Mouse (Mus musculus) liver, embryonic 16.5 days (tissue): ENCODE data around the gene Tmem258. TPM values are rescaled to one million over a fixed set of nuclear protein-coding genes. Genes with fewer than 3 reads are reported as not detected.
A peak's percentile ranks its signal among the peaks of the same experiment; 100 is the strongest.

Experiments used
- ATAC-seq: fragments of 200-750 bp; cut with Nextera tagmentation; 2 replicates; pipeline ENCODE4 v1.8.0; 2017; ENCODE audit warnings: low read depth, mild to moderate bottlenecking, moderate number of reproducible peaks, moderate library complexity
- H3K27ac ChIP-seq: fragments of 300-500 bp; sonication (generic); 2 replicates; pipeline ENCODE4 v1.5.1; 2014; ENCODE audit warnings: mild to moderate bottlenecking, low read length
- H3K27me3 ChIP-seq: fragments of 300-500 bp; sonication (generic); 2 replicates; pipeline ENCODE4 v1.6.1; 2014; ENCODE audit warnings: low read depth, low read length, mixed read lengths; ENCODE audit not compliant: control insufficient read depth, insufficient read depth
- H3K36me3 ChIP-seq: fragments of 300-500 bp; sonication (generic); 2 replicates; pipeline ENCODE4 v1.6.1; 2014; ENCODE audit warnings: mild to moderate bottlenecking; ENCODE audit not compliant: control insufficient read depth, insufficient read depth
- H3K4me1 ChIP-seq: fragments of 300-500 bp; sonication (generic); 2 replicates; pipeline ENCODE4 v1.6.1; 2014; ENCODE audit warnings: low read depth, low read length, mixed read lengths; ENCODE audit not compliant: control insufficient read depth
- H3K4me2 ChIP-seq: fragments of 300-500 bp; sonication (generic); 2 replicates; pipeline ENCODE4 v1.6.1; 2014; ENCODE audit warnings: low read depth, low read length, mixed read lengths
- H3K4me3 ChIP-seq: fragments of 300-500 bp; sonication (generic); 2 replicates; pipeline ENCODE4 v1.5.1; 2014; ENCODE audit warnings: low read depth, mild to moderate bottlenecking, low read length
- H3K9ac ChIP-seq: fragments of 300-500 bp; sonication (generic); 2 replicates; pipeline ENCODE4 v1.6.1; 2014; ENCODE audit warnings: low read depth, low read length
- H3K9me3 ChIP-seq: fragments of 300-500 bp; sonication (generic); replicated peaks from 2 replicates; pipeline ENCODE4 v1.6.1; 2016; ENCODE audit warnings: low read length; ENCODE audit not compliant: control insufficient read depth
- WGBS: fragments of 180-500 bp; shearing (Covaris S2); extraction: QIAGEN DNeasy Blood & Tissue Kit; methylation state at CpG from one replicate; pipeline ENCODE4 v1.1.7; 2014; ENCODE audit not compliant: insufficient replicate concordance; 5-methylcytosine and 5-hydroxymethylcytosine counted together
- polyA plus RNA-seq: library from polyadenylated mRNA; unstranded; fragments of >200 nt; fragmentation: Nextera tagmentation; extraction: Ambion mirVana; gene quantifications from 2 replicates; pipeline ENCODE4 v1.2.1, GENCODE M21; 2015

Gene Tmem258
- polyA plus RNA-seq, 1 experiment from 2014 or later: 277 TPM

- Histone ChIP-seq H3K9ac (no peak overlapping the region), H3K4me3 (no peak overlapping the region), H3K27ac (no peak overlapping the region), H3K36me3 (peaks cover 22% of the 10 kb centered on the region), H3K27me3 (no peaks in the 10 kb centered on the region), H3K9me3 (no peaks in the 10 kb centered on the region), H3K4me1 (peaks cover 19% of the 10 kb centered on the region), H3K4me2 (peak overlapping the region; percentile 69)
- no peak for ATAC-seq
- 51% methylated on average over 6 of the region's 6 CpGs for WGBS
Measured at GRCm38 (mm10) chr19:10205051-10205450, 1.2 kb downstream of the Tmem258 start.

GRCm38 (mm10) chr19:10208851-10209250 lies 5.0 kb downstream of the Tmem258 start:
- peaks cover 7% of the 10 kb centered on the region for H3K4me1 ChIP-seq
- no peak overlapping the region for H3K4me3 ChIP-seq
- H3K9ac ChIP-seq: no peak overlapping the region
- H3K27ac ChIP-seq: no peak overlapping the region
- H3K9me3 ChIP-seq: no peaks in the 10 kb centered on the region
- H3K4me2 ChIP-seq: no peak overlapping the region
- H3K36me3 ChIP-seq: peaks cover 12% of the 10 kb centered on the region
- no peak for ATAC-seq
- 63% methylated on average over 3 of the region's 3 CpGs for WGBS
- H3K27me3 ChIP-seq: no peaks in the 10 kb centered on the region

DNA sequence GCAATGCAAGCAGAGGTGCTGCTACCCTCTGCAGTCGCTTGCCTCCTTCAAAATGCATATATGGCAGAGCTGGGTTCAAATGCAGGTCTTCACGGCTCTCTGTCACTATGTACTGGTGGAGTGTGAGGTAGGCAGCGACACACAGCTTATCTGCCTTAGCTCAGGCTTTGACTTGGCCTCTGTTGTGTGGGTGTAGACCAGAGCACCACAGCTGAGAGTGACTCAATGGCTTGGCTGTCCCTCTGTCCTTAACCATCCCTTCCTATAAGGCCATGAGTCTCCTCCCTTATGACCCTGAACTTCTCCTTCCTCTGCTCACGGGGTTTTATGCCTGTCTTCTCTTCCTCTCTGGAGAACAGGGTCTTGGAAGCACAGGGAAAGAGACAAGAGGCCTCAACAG lies 7.1 kb downstream of the Tmem258 start:
- Histone ChIP-seq H3K4me3 (no peak overlapping the region), H3K27me3 (no peaks in the 10 kb centered on the region), H3K9ac (no peak overlapping the region), H3K9me3 (no peaks in the 10 kb centered on the region), H3K27ac (no peak overlapping the region), H3K36me3 (peaks cover 12% of the 10 kb centered on the region), H3K4me2 (no peak overlapping the region), H3K4me1 (no peaks in the 10 kb centered on the region)
- 0 out of 2 replicates have a peak, but pooled peaks have one; percentile 11 for ATAC-seq
- WGBS: 48% methylated on average over 4 of the region's 4 CpGs

DNA sequence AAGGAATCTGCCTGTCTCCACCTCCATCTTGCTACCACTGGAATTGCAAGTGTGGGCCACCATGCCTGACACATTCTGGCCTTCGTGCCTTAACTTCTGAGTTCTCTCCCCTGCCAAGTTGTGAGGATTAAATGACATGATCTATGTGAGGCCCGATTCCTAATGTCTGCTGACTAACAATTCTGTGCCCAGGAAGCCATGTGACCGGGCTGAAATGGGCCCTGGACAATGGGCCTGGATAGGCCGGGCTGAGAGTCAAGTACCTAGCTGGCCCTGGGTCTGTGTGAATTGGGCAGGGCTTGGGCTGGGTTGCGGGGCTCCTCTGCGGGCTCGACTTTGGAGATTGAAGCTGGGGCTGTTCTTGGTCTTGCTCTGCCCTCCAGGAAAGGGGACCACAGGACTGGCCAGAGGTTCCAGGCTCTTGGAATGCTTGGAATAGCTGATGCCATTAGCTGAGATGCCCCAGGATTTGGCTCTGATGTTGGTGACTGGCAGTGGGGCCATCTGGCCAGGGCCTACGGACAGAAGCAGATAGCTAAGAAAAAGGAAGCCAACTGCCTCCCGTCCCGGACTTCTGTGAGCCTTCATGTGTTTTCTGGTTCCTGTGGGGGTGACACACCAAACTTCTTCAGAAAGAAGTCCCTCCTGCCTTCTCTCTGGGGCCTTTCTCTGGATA lies 10.1 kb downstream of the Tmem258 start:
- H3K4me3 ChIP-seq: no peak overlapping the region
- H3K27me3 ChIP-seq: no peaks in the 10 kb centered on the region
- no peak overlapping the region for H3K4me2 ChIP-seq
- no peak overlapping the region for H3K27ac ChIP-seq
- 71% methylated on average over 10 of the region's 10 CpGs for WGBS
- no peaks in the 10 kb centered on the region for H3K4me1 ChIP-seq
- no peaks in the 10 kb centered on the region for H3K36me3 ChIP-seq
- no peak for ATAC-seq
- H3K9ac ChIP-seq: no peak overlapping the region
- H3K9me3 ChIP-seq: no peaks in the 10 kb centered on the region

- Histone ChIP-seq H3K9me3 (no peaks in the 10 kb centered on the region), H3K4me3 (no peak overlapping the region), H3K27me3 (no peaks in the 10 kb centered on the region), H3K9ac (no peak overlapping the region), H3K36me3 (no peaks in the 10 kb centered on the region), H3K4me2 (no peak overlapping the region), H3K27ac (no peak overlapping the region), H3K4me1 (no peaks in the 10 kb centered on the region)
- WGBS: 65% methylated on average over 8 of the region's 8 CpGs
- ATAC-seq: no peak
Measured at GRCm38 (mm10) chr19:10216101-10216500, 12.3 kb downstream of the Tmem258 start.

GRCm38 (mm10) chr19:10219108-10219507 lies 15.3 kb downstream of the Tmem258 start:
- no peak overlapping the region for H3K4me3 ChIP-seq
- H3K9ac ChIP-seq: no peak overlapping the region
- WGBS: 34% methylated on average over 3 of the region's 3 CpGs
- H3K27me3 ChIP-seq: no peaks in the 10 kb centered on the region
- H3K9me3 ChIP-seq: no peaks in the 10 kb centered on the region
- no peaks in the 10 kb centered on the region for H3K36me3 ChIP-seq
- no peak for ATAC-seq
- H3K4me1 ChIP-seq: no peaks in the 10 kb centered on the region
- H3K27ac ChIP-seq: no peak overlapping the region
- H3K4me2 ChIP-seq: no peak overlapping the region

DNA sequence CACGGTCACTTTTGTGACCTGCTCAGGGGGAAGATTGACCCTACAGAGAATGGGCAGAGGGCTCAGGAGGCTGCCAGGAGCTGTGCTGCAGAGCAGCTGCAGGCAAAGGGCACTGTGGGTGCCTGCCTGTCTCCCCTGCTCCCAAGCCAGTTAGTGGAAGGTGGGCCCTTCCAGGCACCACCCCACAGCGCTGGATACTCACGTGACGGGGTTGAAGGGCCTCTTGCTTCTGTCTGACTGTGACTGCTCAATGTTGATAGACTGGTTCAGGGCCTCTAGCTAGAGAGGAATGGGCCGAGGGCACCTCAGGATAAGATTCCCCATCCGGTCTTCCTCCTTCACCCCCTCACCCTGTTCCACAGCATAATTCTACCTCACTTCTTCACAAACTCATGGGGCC lies 15.8 kb downstream of the Tmem258 start:
- Histone ChIP-seq H3K4me1 (no peaks in the 10 kb centered on the region), H3K9me3 (no peaks in the 10 kb centered on the region), H3K36me3 (no peaks in the 10 kb centered on the region), H3K9ac (no peak overlapping the region), H3K27me3 (no peaks in the 10 kb centered on the region), H3K4me2 (no peak overlapping the region), H3K4me3 (no peak overlapping the region), H3K27ac (no peak overlapping the region)
- peak; percentile 8; the same call in 1 of the 2 replicates for ATAC-seq
- WGBS: 54% methylated on average over 6 of the region's 6 CpGs

DNA sequence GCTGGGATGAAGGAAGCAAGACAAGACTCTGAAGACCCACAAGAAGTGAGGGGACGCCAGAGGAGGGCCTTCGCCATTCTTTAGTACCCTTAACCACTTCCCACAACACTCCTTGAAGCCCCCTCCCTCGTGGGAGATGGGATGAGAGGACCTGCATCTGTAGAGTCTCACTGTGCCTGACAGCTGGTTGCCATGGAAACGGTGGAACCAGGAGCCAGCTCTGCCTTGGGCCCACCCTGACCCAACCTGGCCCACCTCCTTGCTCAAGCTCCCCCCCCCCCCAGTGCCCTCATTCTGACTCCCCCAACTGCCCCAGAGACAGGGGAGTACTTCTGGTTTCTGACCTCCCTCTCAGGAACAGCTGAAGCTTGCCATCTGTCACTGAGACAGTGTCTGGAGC lies 17.8 kb downstream of the Tmem258 start:
- no peaks in the 10 kb centered on the region for H3K36me3 ChIP-seq
- H3K4me3 ChIP-seq: no peak overlapping the region
- no peak overlapping the region for H3K9ac ChIP-seq
- no peak for ATAC-seq
- H3K4me1 ChIP-seq: peaks cover 5% of the 10 kb centered on the region
- no peaks in the 10 kb centered on the region for H3K9me3 ChIP-seq
- H3K4me2 ChIP-seq: no peak overlapping the region
- no peak overlapping the region for H3K27ac ChIP-seq
- H3K27me3 ChIP-seq: no peaks in the 10 kb centered on the region
- 38% methylated on average over 4 of the region's 4 CpGs for WGBS

DNA sequence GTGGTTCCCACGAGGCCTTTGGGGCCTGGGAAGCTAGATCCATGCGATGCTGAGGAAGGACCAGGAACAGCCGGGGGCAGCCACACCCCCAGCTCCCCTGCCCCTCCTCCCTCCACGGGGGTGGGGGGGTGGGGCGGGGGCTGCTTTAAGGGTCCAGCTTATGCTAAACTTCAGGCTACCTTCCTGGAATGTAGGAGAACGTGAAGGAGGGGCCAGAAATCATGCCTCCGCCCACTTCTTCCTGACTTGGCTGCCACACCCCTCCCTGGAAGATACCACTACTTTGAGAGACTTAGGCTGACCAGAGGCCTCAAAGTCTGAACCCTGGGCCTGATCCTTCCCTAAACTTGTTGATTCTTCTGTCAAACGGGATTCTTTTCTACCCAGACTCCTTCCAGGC lies 18.8 kb downstream of the Tmem258 start:
- Histone ChIP-seq H3K4me1 (peaks cover 5% of the 10 kb centered on the region), H3K4me2 (no peak overlapping the region), H3K9ac (no peak overlapping the region), H3K9me3 (no peaks in the 10 kb centered on the region), H3K27me3 (no peaks in the 10 kb centered on the region), H3K4me3 (no peak overlapping the region), H3K36me3 (no peaks in the 10 kb centered on the region), H3K27ac (no peak overlapping the region)
- 34% methylated on average over 8 of the region's 8 CpGs for WGBS
- no peak for ATAC-seq
